Comparison of ENCODE assay signal across 12 mouse cellular contexts in the genomic region with DNA sequence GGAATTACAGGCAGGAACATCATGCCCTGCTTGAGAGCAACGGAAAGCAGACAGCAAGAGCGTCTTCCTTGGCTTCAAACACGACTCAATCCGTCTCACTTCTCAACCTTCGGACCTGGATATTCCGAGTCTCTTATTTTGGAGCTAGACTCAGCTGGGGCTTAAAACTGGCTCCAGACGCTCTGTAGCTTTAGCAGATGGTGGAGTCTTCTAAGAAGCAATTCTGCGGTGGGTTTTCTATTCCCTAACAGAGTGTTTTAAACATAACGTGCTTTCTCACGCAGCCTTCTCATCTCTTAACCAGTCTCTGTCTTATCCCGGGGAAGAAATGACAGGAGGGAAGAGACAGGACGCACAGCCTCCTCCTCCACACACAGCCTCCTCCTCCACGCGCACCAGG.
"Had no signal": no experiment of that assay in that cellular context is flagged by ENCODE, and none has a peak within 500 bp of the region (broad histone marks: within the 10 kb centered on the region; RNA-seq: fewer than 3 reads in every experiment).

No protein-coding gene starts in this region.

- H3K36me3 ChIP-seq: limb, embryonic 13.5 days; midbrain, embryonic 10.5 days; midbrain, embryonic 15.5 days; neural tube, embryonic 13.5 days had no signal

- H3K9ac ChIP-seq: limb, embryonic 13.5 days; liver, embryonic 14.5 days; midbrain, embryonic 15.5 days; neural tube, embryonic 13.5 days had no signal

- H3K4me3 ChIP-seq: limb, embryonic 13.5 days; midbrain, embryonic 10.5 days; midbrain, embryonic 15.5 days; neural tube, embryonic 13.5 days had no signal

- H3K9me3 ChIP-seq: limb, embryonic 13.5 days; midbrain, embryonic 10.5 days; midbrain, embryonic 15.5 days; neural tube, embryonic 13.5 days had no signal

- H3K27ac ChIP-seq: limb, embryonic 13.5 days; liver, embryonic 14.5 days; midbrain, embryonic 10.5 days; midbrain, embryonic 15.5 days; neural tube, embryonic 13.5 days had no signal

- ATAC-seq: intestine, embryonic 16.5 days; midbrain, embryonic 15.5 days had no signal

- H3K27me3 ChIP-seq: limb, embryonic 13.5 days had no signal

- DNase-seq: kidney, adult 8-10 months; kidney, postnatal 25 days; lung, adult 18-20 months; retina, postnatal 1 day; thymus, adult 18-20 months; thymus, postnatal 14 days had no signal

- H3K4me2 ChIP-seq: limb, embryonic 13.5 days; midbrain, embryonic 15.5 days; neural tube, embryonic 13.5 days had no signal
